1 mouse cellular context compared by ENCODE assay signal in genomic region chr6:22222947-22223346, GRCm38 (mm10).
TF ChIP-seq lines count a peak whose summit lies in the region.

No protein-coding gene starts in this region.

TF ChIP-seq in CH12.LX, 34 proteins besides CTCF, POLR2A, EP300 and RAD21 (continued from another document):
- no peak for TF ChIP-seq PAX5 (IDR thresholded peaks at IDR 0.05; ENCODE audit: low read length)
- TF ChIP-seq IRF4 (IDR thresholded peaks at IDR 0.05; ENCODE audit: low read depth, low read length): no peak
- TF ChIP-seq TCF12 (IDR thresholded peaks at IDR 0.05; ENCODE audit: low read depth, low read length): 0 out of 2 replicates have a peak, but pooled peaks have one; percentile 9
- TF ChIP-seq SIN3A (IDR thresholded peaks at IDR 0.05; ENCODE audit: low read length): 0 out of 2 replicates have a peak, but pooled peaks have one; percentile 55
- TF ChIP-seq CHD1 (IDR thresholded peaks at IDR 0.05; ENCODE audit: low read depth, low read length): peak; percentile 94; the same call in 1 of the 2 replicates
- TF ChIP-seq MYC (IDR thresholded peaks at IDR 0.05; ENCODE audit: low read depth, low read length): no peak; the same call in 1 of the 2 replicates
- TF ChIP-seq TBP (conservative IDR thresholded peaks at IDR 0.05; ENCODE audit: low read depth, low read length): no peak
- TF ChIP-seq USF1 (IDR thresholded peaks at IDR 0.05; ENCODE audit: low read depth, low read length): no peak
- TF ChIP-seq MXI1 (IDR thresholded peaks at IDR 0.05; ENCODE audit: low read depth, low read length): peak; percentile 66
- TF ChIP-seq POLR2AphosphoS2 (IDR thresholded peaks at IDR 0.05; ENCODE audit: low read depth, low read length): no peak
